Mouse (Mus musculus) gastrocnemius, postnatal 36 days (tissue): ENCODE results near the gene Gjd3. TPM values are rescaled to one million over a fixed set of nuclear protein-coding genes. Genes with fewer than 3 reads are reported as not detected.
A peak's percentile ranks its signal among the peaks of the same experiment; 100 is the strongest.

ENCODE experiments used
- DNase-seq, 2 experiments: peaks; one replicate each; pipeline ENCODE4 v3.0.0; 2022
- intact Hi-C: fragments of 180-260 bp; cut with DNase I; formaldehyde crosslinking; loops from one replicate; pipeline ENCODE4 v1.15.1; 2025
- total RNA-seq, 2 experiments: library from RNA; stranded (reverse); gene quantifications; 2 replicates each; pipeline ENCODE4 v1.2.3; 2021

Gene Gjd3
- total RNA-seq, 2 experiments from 2014 or later = not detected

- intact Hi-C loops = no loop called here
- DNase-seq = no peak
These were observed 32.3 kb downstream of the Gjd3 start for GRCm38 (mm10) chr11:98950484-98950883.

GRCm38 (mm10) chr11:98949958-98950460 lies 32.8 kb downstream of the Gjd3 start:
- peak in 1 of 2 experiments; percentile 58 for DNase-seq
- intact Hi-C loops = no loop called here

GRCm38 (mm10) chr11:98949242-98949957 lies 33.4 kb downstream of the Gjd3 start:
- intact Hi-C loops = no loop called here

GRCm38 (mm10) chr11:98947969-98948569 lies 34.7 kb downstream of the Gjd3 start:
- intact Hi-C loops = no loop called here
- DNase-seq = no peak

More at GRCm38 (mm10) chr11:98949242-98949957, 33.4 kb downstream of the Gjd3 start:
- DNase-seq = no peak

GRCm38 (mm10) chr11:98945605-98945977 lies 37.2 kb downstream of the Gjd3 start:
- intact Hi-C loops = no loop called here
- no peak for DNase-seq

- DNase-seq = no peak
- intact Hi-C loops = no loop called here
These were observed 37.8 kb downstream of the Gjd3 start for GRCm38 (mm10) chr11:98944897-98945604.

- intact Hi-C loops = no loop called here
- DNase-seq = no peak
These were observed 38.9 kb downstream of the Gjd3 start for GRCm38 (mm10) chr11:98943741-98944461.

- intact Hi-C loops = no loop called here
- DNase-seq = peak in 1 of 2 experiments; percentile 67
These were observed 39.7 kb downstream of the Gjd3 start for GRCm38 (mm10) chr11:98942923-98943641.

- DNase-seq = no peak
- intact Hi-C loops = no loop called here
These were observed 40.3 kb downstream of the Gjd3 start for GRCm38 (mm10) chr11:98942555-98942922.

- intact Hi-C loops = no loop called here
These were observed 40.8 kb downstream of the Gjd3 start for GRCm38 (mm10) chr11:98941826-98942550.

GRCm38 (mm10) chr11:98941341-98941825 lies 41.4 kb downstream of the Gjd3 start:
- intact Hi-C loops = no loop called here
- DNase-seq = peak in 1 of 2 experiments; percentile 44

More at GRCm38 (mm10) chr11:98941826-98942550, 40.8 kb downstream of the Gjd3 start:
- peak in 1 of 2 experiments; percentile 60 for DNase-seq

- intact Hi-C loops = no loop called here
- DNase-seq = no peak
These were observed 42.0 kb downstream of the Gjd3 start for GRCm38 (mm10) chr11:98940776-98941175.

- DNase-seq = no peak
- intact Hi-C loops = no loop called here
These were observed 42.7 kb downstream of the Gjd3 start for GRCm38 (mm10) chr11:98939953-98940641.

GRCm38 (mm10) chr11:98939084-98939952 lies 43.5 kb downstream of the Gjd3 start:
- intact Hi-C loops = no loop called here
- DNase-seq = peak in 1 of 2 experiments; percentile 16

GRCm38 (mm10) chr11:98938701-98939083 lies 44.1 kb downstream of the Gjd3 start:
- DNase-seq = peak in 1 of 2 experiments; percentile 16
- intact Hi-C loops = no loop called here

GRCm38 (mm10) chr11:98937914-98938694 lies 44.7 kb downstream of the Gjd3 start:
- DNase-seq = peak; percentile 41 to 51
- intact Hi-C loops = no loop called here

GRCm38 (mm10) chr11:98937410-98937913 lies 45.4 kb downstream of the Gjd3 start:
- peak; percentile 79 to 87 for DNase-seq
- intact Hi-C loops = no loop called here
